Mouse (Mus musculus): ENCODE results near the gene Daam2.

The Daam2 gene

DNA sequence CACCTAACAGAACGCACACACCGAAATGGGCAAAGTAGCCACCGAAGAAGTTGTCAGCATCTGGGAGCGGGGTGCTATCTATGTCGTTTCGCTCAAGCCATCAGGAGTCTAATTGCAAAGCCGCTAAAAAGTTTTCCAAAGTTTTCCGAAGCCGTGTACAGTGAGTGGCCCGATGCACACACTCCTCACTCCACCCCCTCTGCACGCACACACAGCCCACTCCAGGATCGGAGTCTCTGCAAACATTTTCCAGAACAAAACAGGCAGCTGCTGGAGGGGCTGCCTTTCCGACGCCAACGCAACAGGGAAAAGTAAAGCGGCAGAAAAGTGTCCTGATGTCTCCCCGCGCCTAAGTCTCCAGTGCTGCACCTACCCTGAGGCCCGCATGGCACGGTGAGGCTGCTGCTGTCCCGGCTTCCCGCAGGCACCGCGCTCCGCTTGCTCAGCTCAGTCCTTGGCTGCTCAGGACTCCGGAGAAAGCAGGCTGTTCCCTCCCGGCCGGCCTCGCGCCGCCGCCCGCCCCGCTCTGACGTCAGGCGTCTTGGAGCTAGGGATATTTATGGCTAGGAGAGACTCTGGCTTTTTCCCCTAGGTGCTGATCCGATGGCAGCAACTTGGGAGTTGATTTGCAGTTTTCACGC, at the start of gene Daam2:
TSS of gene Daam2 (minus strand) at position 514 of the 641 bp plus-strand sequence.
- peak; percentile 63 to 76 for DNase-seq (ENCODE audit: low spot score in 2 of 2)

- DNase-seq (ENCODE audit: low spot score in 2 of 2), result no peak
These were observed 46.2 kb upstream of the Daam2 start for GRCm38 (mm10) chr17:49610296-49610695.

- no peak for DNase-seq (ENCODE audit: low spot score in 2 of 2)
These were observed 43.3 kb upstream of the Daam2 start for GRCm38 (mm10) chr17:49607351-49608027.

DNA sequence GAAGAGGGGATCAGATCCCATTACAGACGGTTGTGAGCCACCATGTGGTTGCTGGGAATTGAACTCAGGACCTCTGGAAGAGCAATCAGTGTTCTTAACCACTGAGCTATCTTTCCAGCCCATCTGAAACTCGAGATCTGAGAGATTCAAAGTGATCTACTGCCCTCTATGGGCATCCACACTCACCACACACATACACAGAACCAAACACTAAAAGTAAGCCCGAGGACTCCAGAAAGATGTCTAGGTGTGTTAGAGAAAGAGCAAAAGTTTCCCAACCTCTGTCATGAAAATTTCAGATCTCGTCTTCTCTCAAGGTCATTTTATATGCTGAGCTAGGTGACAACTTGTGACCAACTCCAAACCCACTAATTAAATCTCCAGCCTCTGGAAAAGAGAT, 41.3 kb upstream of the Daam2 start:
- no peak for DNase-seq (ENCODE audit: low spot score in 2 of 2)

GRCm38 (mm10) chr17:49590051-49590450, 25.9 kb upstream of the Daam2 start:
- peak in 1 of 2 experiments; percentile 12 for DNase-seq (ENCODE audit: low spot score in 2 of 2)

GRCm38 (mm10) chr17:49582471-49582870, 18.3 kb upstream of the Daam2 start:
- DNase-seq (ENCODE audit: low spot score in 2 of 2), result no peak

DNA sequence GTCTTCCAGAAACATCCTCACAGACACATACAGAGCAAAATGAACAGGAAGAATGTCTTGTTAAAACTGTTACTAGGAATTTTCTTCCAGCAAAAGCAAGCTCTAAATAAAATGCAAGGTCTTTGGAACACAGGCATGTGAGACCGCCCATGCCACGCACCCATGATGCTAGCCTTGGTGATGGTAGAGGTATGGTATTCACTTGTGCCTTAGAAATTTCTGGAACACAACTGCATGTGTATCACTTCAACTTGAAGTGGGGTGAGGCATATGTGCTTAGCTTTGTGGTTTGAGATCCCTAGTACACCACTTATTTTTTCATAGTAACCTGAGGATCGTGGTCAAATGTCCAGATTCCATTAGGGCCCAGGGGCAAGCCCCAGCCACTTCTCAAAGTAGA, 13.2 kb upstream of the Daam2 start:
- no peak for DNase-seq (ENCODE audit: low spot score in 2 of 2)

DNA sequence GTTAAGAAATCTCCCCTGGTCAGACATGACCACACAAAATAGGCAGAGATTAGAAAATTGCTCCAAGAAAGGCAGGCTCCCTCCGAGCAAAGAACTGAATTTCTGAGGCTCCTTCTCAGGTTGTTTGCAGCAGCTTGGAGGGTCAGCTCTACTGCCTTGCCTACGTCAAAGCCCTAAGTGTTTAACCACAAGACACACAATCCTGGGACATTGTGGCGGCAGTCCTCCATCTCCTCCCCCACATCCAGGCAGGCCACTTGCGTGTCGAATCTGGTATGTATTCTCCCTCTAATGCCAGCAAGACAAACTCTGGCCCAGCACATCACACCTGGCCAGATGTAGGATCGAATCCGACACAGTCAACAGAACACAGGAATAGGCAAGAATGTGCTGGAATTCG, 4.6 kb upstream of the Daam2 start:
- DNase-seq (ENCODE audit: low spot score in 2 of 2), result no peak

DNA sequence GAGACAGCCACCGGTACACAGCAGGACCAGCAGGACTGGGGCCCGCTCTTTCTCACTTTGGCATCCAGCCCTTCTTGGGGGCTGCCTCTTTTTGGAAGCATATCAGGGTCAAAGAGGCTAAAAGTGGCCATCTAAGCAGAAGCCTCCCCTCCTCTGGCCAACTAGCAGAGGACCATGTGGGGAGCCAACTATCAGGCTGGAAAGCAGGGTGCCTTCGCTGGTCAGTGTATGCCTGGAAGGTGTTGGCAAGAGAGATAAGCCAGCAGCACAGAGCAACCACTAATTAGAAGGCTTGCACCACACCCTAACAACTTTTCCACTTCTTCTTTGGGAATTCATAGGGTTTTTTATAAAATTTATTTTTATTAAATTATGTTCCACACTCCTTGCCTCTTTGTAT, 346 bp upstream of the Daam2 start:
- no peak for DNase-seq (ENCODE audit: low spot score in 2 of 2)

DNA sequence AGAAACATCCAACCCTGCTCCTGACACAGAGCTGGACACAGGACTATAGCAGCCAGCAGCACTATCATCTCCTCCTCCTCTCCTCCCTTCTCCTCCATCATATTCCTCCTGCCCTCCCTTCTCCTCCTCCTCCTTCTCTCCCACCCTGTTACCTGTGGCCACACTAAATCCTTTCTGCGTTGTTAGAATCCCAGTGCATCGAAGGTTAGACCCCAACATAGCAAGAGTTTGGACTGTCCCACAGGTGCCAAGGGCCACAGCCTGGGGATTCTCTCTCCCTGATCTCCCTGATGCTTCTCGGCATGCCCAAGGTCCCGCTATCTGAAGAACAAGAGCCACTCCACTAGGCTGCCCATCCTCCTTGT, 745 bp downstream of the Daam2 start:
- no peak for DNase-seq (ENCODE audit: low spot score in 2 of 2)

DNA sequence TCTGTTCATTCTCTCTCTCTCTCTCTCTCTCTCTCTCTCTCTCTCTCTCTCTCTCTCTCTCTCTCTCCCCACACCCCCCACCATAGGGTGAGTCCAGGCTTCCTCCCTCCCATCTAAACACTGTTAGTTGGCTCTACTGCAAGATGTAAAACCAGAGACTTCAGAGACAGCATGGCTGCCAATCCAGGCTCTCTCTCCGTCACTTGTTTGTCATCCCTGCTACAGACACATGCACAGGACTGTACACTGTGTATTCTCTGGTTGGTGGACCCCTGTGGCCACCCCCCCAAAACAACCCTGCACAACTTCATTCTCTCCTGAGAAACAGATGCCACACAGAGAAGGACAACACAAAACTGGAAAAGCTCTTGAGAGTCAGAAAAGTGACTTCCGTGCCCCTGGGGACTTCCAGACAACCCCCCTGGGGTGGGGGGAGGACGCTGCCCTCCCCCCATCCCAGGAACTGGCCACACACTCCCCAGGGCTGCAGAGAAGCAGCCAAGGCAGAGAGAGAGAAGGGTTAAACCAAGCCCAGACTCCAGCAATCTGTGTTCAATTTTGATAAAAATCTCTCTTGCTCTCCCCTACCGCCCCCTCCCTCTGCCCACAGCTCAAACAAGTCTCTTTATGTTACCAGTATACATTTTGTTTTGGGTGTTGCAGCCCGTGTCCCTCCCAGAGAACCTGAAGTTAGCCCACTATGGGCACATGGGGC, 1.3 kb downstream of the Daam2 start:
- DNase-seq (ENCODE audit: low spot score in 2 of 2), result no peak

- no peak for DNase-seq (ENCODE audit: low spot score in 2 of 2)
These were observed 2.2 kb downstream of the Daam2 start for GRCm38 (mm10) chr17:49561985-49562384.

DNA sequence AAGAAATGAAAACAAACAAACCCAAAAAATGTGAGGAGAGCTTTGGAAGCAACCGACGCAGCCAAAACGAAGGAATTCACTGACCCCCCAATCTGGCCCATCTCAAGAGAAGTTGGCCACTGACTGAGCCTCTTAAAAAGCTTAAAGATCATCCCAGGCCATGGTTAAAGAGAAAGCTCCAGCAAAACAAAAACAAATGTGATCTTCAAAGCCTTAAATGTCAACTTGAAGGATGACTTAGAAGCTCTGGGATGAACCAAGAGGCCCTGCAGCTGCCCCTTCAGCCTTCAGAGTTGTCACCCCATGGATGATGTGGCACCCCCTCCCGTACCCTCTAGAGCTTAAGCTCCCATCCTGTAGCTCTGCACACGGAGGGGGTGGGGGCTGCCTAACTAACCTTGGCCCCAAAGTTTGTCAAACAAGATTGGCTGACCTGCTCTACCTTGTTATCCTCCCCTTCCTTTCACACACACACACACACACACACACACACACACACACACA, 4.3 kb downstream of the Daam2 start:
- DNase-seq (ENCODE audit: low spot score in 2 of 2), result no peak

- no peak for DNase-seq (ENCODE audit: low spot score in 2 of 2)
These were observed 8.0 kb downstream of the Daam2 start for GRCm38 (mm10) chr17:49556169-49556568.

DNA sequence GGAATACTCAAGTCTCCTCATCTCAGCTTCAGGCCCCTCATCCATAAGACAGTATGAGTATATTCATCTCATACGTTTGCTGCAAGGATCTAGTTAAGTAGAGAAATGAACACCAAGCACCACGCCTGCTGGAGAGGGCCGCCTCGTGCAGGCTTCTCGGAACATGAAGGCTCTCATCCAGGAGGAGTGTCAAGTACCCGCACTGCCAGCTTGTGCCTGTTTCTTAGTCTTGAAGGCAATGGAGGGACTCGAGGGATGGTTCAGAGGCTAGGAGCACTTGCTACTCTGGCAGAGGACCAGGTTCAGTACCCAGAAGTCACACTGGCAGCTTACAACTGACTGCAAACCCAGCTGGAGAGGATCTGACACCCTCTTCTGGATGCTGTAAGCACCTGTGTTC, 12.2 kb downstream of the Daam2 start:
- DNase-seq (ENCODE audit: low spot score in 2 of 2), result no peak

DNA sequence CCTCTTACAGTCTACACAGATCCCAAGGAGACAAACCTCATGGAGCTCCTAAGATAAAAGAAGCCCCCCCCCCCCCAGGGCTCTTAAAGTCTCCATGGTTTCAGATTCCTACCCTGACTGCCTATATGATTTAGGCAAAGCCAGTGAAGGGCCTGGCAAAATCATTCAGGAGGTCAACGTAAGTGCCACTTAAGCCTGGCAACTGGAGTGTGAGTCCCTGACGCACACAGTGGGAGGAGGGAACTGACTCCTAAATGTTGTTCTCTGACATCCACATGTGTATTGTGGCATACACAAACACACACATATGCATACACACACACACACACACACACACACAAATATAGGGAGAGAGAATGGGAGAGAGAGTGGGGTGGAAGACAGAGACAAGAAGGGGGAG, 12.7 kb downstream of the Daam2 start:
- DNase-seq (ENCODE audit: low spot score in 2 of 2), result no peak

- DNase-seq (ENCODE audit: low spot score in 2 of 2), result no peak
These were observed 18.1 kb downstream of the Daam2 start for GRCm38 (mm10) chr17:49545997-49546396.

DNA sequence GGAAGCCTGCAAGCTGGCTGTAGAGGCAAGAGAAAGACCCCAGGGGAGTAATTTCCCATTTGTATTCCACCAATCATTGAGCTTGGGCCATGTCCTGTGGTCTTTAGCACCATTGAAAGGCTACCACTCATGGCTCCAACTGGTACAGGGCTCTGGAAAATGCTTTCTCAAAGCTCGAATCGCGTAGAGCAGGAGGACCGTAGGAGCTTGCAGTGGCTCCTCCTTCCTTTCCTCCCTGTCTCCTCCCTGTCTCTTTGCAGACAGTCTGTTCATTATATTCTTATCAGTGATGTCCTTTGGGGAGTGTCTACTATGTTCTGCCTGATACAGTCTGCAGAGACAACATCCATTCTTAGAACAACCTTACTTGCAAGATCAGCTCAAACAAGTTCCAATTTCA, 18.7 kb downstream of the Daam2 start:
- no peak for DNase-seq (ENCODE audit: low spot score in 2 of 2)

- DNase-seq (ENCODE audit: low spot score in 2 of 2), result no peak
These were observed 19.6 kb downstream of the Daam2 start for GRCm38 (mm10) chr17:49544561-49544960.

GRCm38 (mm10) chr17:49540706-49541105, 23.4 kb downstream of the Daam2 start:
- DNase-seq (ENCODE audit: low spot score in 2 of 2), result no peak

DNA sequence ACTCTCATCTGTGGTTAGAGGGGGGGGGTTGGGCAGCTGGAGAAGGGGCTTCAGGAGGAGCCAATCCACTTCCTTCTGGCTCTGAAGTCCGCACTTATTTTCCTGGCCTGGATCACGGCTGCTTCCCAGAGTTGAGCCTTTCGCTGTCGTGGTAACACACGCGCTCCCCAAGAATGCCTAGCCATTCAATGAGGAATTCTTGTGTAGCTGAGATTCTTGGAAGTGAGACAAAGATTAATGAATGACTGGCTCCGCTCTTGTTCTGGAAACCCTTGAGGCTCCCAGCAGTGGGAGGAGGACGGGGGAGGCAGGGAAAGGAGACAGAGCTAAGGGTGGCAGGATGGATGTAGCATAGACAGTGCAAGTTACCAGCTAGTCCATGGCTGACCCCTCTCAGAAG, 24.9 kb downstream of the Daam2 start:
- DNase-seq (ENCODE audit: low spot score in 2 of 2), result peak; percentile 53 to 58

GRCm38 (mm10) chr17:49535580-49535979, 28.6 kb downstream of the Daam2 start:
- no peak for DNase-seq (ENCODE audit: low spot score in 2 of 2)

- DNase-seq (ENCODE audit: low spot score in 2 of 2), result peak in 1 of 2 experiments; percentile 35
These were observed 29.9 kb downstream of the Daam2 start for GRCm38 (mm10) chr17:49534267-49534719.
